Mouse (Mus musculus): Measurements from ENCODE around the gene 2510039O18Rik.

- TF ChIP-seq CTCF (IDR thresholded peaks at IDR 0.05) (no peak), EP300 (IDR thresholded peaks at IDR 0.05) (no peak)
Measured at GRCm38 (mm10) chr4:147897348-147897747, 43.3 kb upstream of the 2510039O18Rik start.

All from lung, postnatal 0 days (tissue).